Mouse (Mus musculus) embryonic facial prominence, embryonic 13.5 days (tissue): Measurements from ENCODE around the gene Nfkb2. TPM values are rescaled to one million over a fixed set of nuclear protein-coding genes. Genes with fewer than 3 reads are reported as not detected.

Source experiments
- ATAC-seq: fragments of 200-750 bp; cut with Nextera tagmentation; 2 replicates; pipeline ENCODE4 v1.8.0; 2017; ENCODE audit warnings: low read depth; ENCODE audit not compliant: insufficient number of reproducible peaks, insufficient read depth, low FRiP score, low TSS enrichment
- H3K27ac ChIP-seq: fragments of 300-500 bp; sonication (generic); 2 replicates; pipeline ENCODE4 v1.5.1; 2015; ENCODE audit warnings: moderate library complexity, mild to moderate bottlenecking, inconsistent platforms
- H3K27me3 ChIP-seq: fragments of 300-500 bp; sonication (generic); 2 replicates; pipeline ENCODE4 v1.6.1; 2015; ENCODE audit warnings: mild to moderate bottlenecking, inconsistent platforms
- H3K36me3 ChIP-seq: fragments of 300-500 bp; sonication (generic); 2 replicates; pipeline ENCODE4 v1.6.1; 2015; ENCODE audit warnings: mild to moderate bottlenecking, inconsistent platforms
- H3K4me1 ChIP-seq: fragments of 300-500 bp; sonication (generic); 2 replicates; pipeline ENCODE4 v1.6.1; 2015; ENCODE audit warnings: inconsistent platforms
- H3K4me2 ChIP-seq: fragments of 300-500 bp; sonication (generic); 2 replicates; pipeline ENCODE4 v1.6.1; 2015; ENCODE audit warnings: moderate library complexity, mild to moderate bottlenecking, inconsistent platforms
- H3K4me3 ChIP-seq: fragments of 300-500 bp; sonication (generic); 2 replicates; pipeline ENCODE4 v1.5.1; 2015; ENCODE audit warnings: mild to moderate bottlenecking, inconsistent platforms
- H3K9ac ChIP-seq: fragments of 300-500 bp; sonication (generic); 2 replicates; pipeline ENCODE4 v1.6.1; 2015; ENCODE audit warnings: mild to moderate bottlenecking, inconsistent platforms
- H3K9me3 ChIP-seq: fragments of 300-500 bp; sonication (generic); 2 replicates; pipeline ENCODE4 v1.6.1; 2016; ENCODE audit warnings: inconsistent platforms
- WGBS: fragments of 180-500 bp; shearing (Covaris S2); methylation state at CpG from one replicate; pipeline ENCODE4 v1.1.7; 2015; ENCODE audit warnings: mixed read lengths; 5-methylcytosine and 5-hydroxymethylcytosine counted together
- polyA plus RNA-seq: library from polyadenylated mRNA; unstranded; fragments of >200 nt; fragmentation: Nextera tagmentation; extraction: Ambion mirVana; gene quantifications from 2 replicates; pipeline ENCODE4 v1.2.1, GENCODE M21; 2015

The Nfkb2 gene
- 9.0 and 9.5 TPM in 2 replicates for polyA plus RNA-seq

GRCm38 (mm10) chr19:46304216-46304841 lies at the start of gene Nfkb2:
Gene Nfkb2 (plus strand): TSS chr19:46304320.
- Histone ChIP-seq H3K4me3 (peak within 1 kb of the TSS; percentile 69), H3K27me3 (peaks cover 25% of the 10 kb centered on the region), H3K9me3 (no peaks in the 10 kb centered on the region), H3K36me3 (peaks cover 5% of the 10 kb centered on the region; the same call in 1 of the 2 replicates), H3K4me1 (peaks cover 26% of the 10 kb centered on the region), H3K9ac (peak within 1 kb of the TSS; percentile 76), H3K4me2 (peak within 1 kb of the TSS; percentile 97), H3K27ac (peak within 1 kb of the TSS; percentile 84)
- under 1% methylated on average over 39 of the region's 39 CpGs for WGBS
- ATAC-seq: peak; percentile 84

GRCm38 (mm10) chr19:46264762-46265161 lies 39.4 kb upstream of the Nfkb2 start:
- Histone ChIP-seq H3K4me3 (no peak overlapping the region), H3K36me3 (peaks cover 98% of the 10 kb centered on the region), H3K4me2 (no peak overlapping the region), H3K27ac (no peak overlapping the region), H3K9me3 (no peaks in the 10 kb centered on the region), H3K9ac (no peak overlapping the region), H3K27me3 (no peaks in the 10 kb centered on the region), H3K4me1 (no peaks in the 10 kb centered on the region)
- WGBS: 88% methylated on average over 7 of the region's 7 CpGs
- ATAC-seq: no peak

DNA sequence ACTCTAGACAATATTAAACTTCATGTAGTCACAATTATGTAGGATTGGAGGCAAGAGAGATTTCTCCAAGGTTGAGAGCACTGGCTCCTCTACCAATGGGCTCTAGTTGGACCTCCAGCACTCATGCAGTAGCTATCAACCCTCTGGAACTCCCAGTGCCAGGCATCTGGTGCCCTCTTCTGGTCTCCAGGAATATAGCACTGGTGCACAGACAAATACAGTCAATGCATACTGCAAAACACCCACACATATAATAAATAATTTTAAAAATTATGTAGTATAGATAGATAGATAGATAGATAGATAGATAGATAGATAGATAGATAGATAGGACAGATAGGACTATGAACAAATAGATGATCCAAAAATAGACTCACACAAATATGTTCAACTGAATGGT lies 28.8 kb upstream of the Nfkb2 start:
- H3K9me3 ChIP-seq: no peaks in the 10 kb centered on the region
- no peak overlapping the region for H3K27ac ChIP-seq
- peaks cover 73% of the 10 kb centered on the region for H3K36me3 ChIP-seq
- no peak for ATAC-seq
- no peak overlapping the region for H3K9ac ChIP-seq
- H3K4me3 ChIP-seq: no peak overlapping the region
- H3K27me3 ChIP-seq: no peaks in the 10 kb centered on the region
- H3K4me1 ChIP-seq: no peaks in the 10 kb centered on the region
- no peak overlapping the region for H3K4me2 ChIP-seq

DNA sequence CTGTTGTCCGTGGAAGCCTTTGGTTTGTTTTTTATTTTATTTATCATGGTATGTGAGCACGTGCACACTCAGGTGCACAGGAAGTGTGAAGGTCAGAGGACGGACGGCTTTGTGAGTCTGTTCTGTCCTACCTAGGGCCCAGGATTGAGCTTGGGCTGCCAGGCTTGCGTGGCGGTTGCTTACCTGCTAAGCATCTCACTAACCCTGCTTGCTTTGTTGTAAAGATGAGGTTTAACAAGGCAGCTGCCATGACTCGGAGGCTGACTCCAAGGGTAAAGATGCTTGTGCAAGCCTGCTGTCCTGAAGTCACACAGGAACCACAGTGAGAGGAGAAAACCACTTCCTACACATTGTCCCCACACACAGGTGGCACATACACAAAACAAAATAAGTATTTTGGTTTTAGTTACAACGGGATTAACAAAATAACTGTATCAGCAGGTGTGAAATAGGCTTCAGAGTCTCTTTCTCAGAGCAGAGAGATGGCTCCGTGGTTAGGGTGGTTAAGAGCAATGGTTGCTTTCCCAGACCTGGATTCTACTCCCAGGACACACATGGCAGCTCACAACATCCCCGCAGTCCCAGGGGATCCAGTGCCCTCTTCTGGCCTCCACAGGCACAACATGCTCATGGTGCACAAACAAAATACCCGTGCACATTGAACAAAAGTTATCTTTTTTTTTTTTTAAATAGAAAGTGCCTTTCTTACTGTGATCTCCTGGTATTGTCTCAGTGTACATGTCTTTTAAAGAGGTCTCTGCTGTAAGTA lies 21.9 kb upstream of the Nfkb2 start:
- WGBS: 92% methylated on average over 11 of the region's 11 CpGs
- H3K9me3 ChIP-seq: no peaks in the 10 kb centered on the region
- no peak overlapping the region for H3K4me3 ChIP-seq
- no peak for ATAC-seq
- H3K27ac ChIP-seq: no peak overlapping the region
- H3K27me3 ChIP-seq: no peaks in the 10 kb centered on the region
- H3K4me2 ChIP-seq: no peak overlapping the region
- no peak overlapping the region for H3K9ac ChIP-seq
- peaks cover 89% of the 10 kb centered on the region for H3K36me3 ChIP-seq
- H3K4me1 ChIP-seq: no peaks in the 10 kb centered on the region

GRCm38 (mm10) chr19:46284686-46285085 lies 19.4 kb upstream of the Nfkb2 start:
- no peak overlapping the region for H3K27ac ChIP-seq
- H3K4me1 ChIP-seq: no peaks in the 10 kb centered on the region
- 95% methylated on average over 4 of the region's 4 CpGs for WGBS
- no peaks in the 10 kb centered on the region for H3K9me3 ChIP-seq
- no peak overlapping the region for H3K9ac ChIP-seq
- H3K27me3 ChIP-seq: no peaks in the 10 kb centered on the region
- peaks cover 82% of the 10 kb centered on the region for H3K36me3 ChIP-seq
- H3K4me3 ChIP-seq: no peak overlapping the region
- no peak for ATAC-seq
- no peak overlapping the region for H3K4me2 ChIP-seq

DNA sequence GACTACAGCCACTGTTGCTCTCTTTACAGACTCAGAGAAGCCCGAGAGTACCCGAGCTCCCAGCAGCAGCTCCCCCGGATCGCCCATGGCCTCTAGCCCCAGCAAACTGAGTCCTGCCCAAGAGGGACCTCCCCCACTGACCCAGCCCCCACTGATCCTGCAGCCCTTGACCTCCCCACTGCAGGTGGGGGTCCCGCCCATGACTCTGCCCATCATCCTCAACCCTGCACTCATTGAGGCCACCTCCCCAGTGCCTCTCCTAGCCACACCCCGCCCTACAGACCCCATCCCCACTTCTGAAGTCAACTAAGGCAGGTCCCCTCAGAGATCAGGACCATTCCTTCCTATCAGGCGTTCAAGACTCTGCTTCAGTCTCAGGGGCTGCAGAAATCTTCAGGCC lies 18.5 kb upstream of the Nfkb2 start:
- H3K27ac ChIP-seq: no peak overlapping the region
- no peaks in the 10 kb centered on the region for H3K27me3 ChIP-seq
- ATAC-seq: no peak
- no peak overlapping the region for H3K9ac ChIP-seq
- 85% methylated on average over 7 of the region's 7 CpGs for WGBS
- H3K4me1 ChIP-seq: no peaks in the 10 kb centered on the region
- no peak overlapping the region for H3K4me3 ChIP-seq
- peaks cover 73% of the 10 kb centered on the region for H3K36me3 ChIP-seq
- no peak overlapping the region for H3K4me2 ChIP-seq
- H3K9me3 ChIP-seq: no peaks in the 10 kb centered on the region

DNA sequence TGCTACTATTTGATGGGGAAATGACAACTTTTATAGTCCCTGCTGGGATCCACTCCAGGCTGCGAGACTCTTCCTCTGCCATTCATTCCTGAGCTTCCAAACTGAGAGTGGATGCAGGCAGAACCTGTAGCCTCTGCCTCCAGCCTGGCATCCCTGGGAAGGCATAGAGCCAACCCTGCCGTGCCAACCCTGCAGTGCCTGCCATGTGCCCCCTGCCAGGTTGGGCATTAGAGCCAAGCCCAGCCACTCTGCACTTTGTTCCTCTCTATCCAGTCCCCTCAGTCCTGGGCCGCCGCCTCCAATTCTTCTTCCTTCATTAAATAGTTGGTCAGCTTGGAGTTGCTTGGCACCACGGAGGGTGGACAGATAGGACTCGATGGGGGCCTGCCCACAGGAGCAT lies 18.1 kb upstream of the Nfkb2 start:
- Histone ChIP-seq H3K4me3 (no peak overlapping the region), H3K36me3 (peaks cover 69% of the 10 kb centered on the region), H3K9me3 (no peaks in the 10 kb centered on the region), H3K4me2 (no peak overlapping the region), H3K27ac (no peak overlapping the region), H3K27me3 (no peaks in the 10 kb centered on the region), H3K9ac (no peak overlapping the region), H3K4me1 (no peaks in the 10 kb centered on the region)
- ATAC-seq: no peak
- WGBS: 92% methylated on average over 6 of the region's 6 CpGs

- Histone ChIP-seq H3K27me3 (0 out of 2 replicates have a peak, but pooled peaks cover 3% of the 10 kb centered on the region), H3K9me3 (no peaks in the 10 kb centered on the region), H3K27ac (no peak overlapping the region), H3K36me3 (peaks cover 61% of the 10 kb centered on the region), H3K4me2 (no peak overlapping the region), H3K9ac (no peak overlapping the region), H3K4me1 (no peaks in the 10 kb centered on the region), H3K4me3 (no peak overlapping the region)
- ATAC-seq: no peak
- WGBS: 82% methylated on average over 3 of the region's 3 CpGs
Measured at GRCm38 (mm10) chr19:46286926-46287325, 17.2 kb upstream of the Nfkb2 start.

DNA sequence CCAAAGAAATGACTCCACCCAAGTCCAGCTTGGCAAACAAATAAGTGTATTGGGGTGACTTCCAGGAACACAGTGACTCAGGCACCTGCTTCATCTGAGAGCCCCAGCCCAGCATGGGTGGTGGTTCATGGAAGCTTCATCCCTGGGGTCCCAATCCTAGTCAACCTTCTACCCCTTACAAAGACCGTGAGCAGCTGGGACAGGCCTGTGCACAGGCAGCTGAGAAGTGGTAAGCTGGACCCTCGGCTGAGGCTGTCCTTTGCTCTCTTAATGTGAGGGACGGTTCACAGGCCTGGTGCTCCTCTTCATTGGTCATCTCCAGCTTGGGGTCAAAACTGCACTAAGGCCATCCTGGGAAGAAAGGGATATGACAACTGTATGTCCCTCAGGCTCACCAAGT lies 16.6 kb upstream of the Nfkb2 start:
- Histone ChIP-seq H3K4me1 (no peaks in the 10 kb centered on the region), H3K4me3 (no peak overlapping the region), H3K9ac (no peak overlapping the region), H3K27me3 (peaks cover 3% of the 10 kb centered on the region; the same call in 1 of the 2 replicates), H3K9me3 (no peaks in the 10 kb centered on the region), H3K4me2 (no peak overlapping the region), H3K36me3 (peaks cover 54% of the 10 kb centered on the region), H3K27ac (no peak overlapping the region)
- 89% methylated on average over 3 of the region's 3 CpGs for WGBS
- no peak for ATAC-seq

- Histone ChIP-seq H3K27me3 (peaks cover 3% of the 10 kb centered on the region; the same call in 1 of the 2 replicates), H3K4me2 (no peak overlapping the region), H3K27ac (no peak overlapping the region), H3K4me3 (no peak overlapping the region), H3K36me3 (peaks cover 24% of the 10 kb centered on the region), H3K9ac (no peak overlapping the region), H3K4me1 (no peaks in the 10 kb centered on the region), H3K9me3 (no peaks in the 10 kb centered on the region)
- WGBS: 69% methylated on average over 12 of the region's 12 CpGs
- ATAC-seq: no peak
Measured at GRCm38 (mm10) chr19:46290535-46291105, 13.5 kb upstream of the Nfkb2 start.

DNA sequence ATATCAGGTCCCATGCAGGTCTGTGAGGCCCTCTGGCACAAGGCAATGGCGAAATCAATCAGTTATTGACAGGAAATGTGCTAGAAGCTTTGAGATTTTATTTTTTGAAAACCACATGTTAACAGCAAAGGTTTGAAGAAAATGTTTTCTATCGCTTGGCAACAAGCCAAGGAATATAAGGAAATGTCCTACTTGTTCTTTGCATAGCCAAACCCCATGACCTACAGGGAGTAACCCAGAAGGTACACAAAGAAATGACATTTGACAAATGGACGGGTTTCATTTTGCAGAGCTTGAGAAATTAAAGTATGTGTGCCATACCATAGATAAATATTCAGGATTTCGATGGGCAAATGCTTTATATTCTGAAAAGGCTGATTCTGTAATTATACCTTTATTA lies 7.2 kb upstream of the Nfkb2 start:
- Histone ChIP-seq H3K9ac (no peak overlapping the region), H3K4me3 (no peak overlapping the region), H3K36me3 (no peaks in the 10 kb centered on the region), H3K27ac (no peak overlapping the region), H3K9me3 (no peaks in the 10 kb centered on the region), H3K4me1 (no peaks in the 10 kb centered on the region), H3K4me2 (no peak overlapping the region), H3K27me3 (no peaks in the 10 kb centered on the region; the same call in 1 of the 2 replicates)
- no peak for ATAC-seq
- WGBS: 71% methylated on average over 4 of the region's 4 CpGs
